In the genomic region with DNA sequence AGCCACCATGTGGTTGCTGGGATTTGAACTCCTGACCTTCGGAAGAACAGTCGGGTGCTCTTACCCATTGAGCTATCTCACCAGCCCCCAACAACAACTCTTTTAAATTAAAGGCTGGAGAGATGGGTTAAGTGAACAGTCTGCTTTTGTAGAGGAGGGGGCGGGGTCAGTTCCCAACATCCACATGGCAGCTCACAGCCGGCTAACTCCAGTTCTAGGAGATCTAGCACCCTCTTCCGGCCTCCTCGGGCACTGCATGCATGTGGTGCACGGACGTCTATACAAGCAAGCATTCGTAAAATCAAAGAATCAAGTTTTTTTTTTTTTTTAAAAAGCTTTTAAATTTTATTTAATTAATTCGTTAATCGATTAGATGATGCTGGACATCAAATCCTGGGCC, we compare ENCODE assay signal across 8 mouse cellular contexts. TPM values are rescaled to one million over a fixed set of nuclear protein-coding genes. Genes with fewer than 3 reads are reported as not detected.
A peak's percentile ranks its signal among the peaks of the same experiment; 100 is the strongest.
DNase-seq lines count a peak whose midpoint lies in the region; ATAC-seq and TF ChIP-seq lines count a peak whose summit lies in the region.

No protein-coding gene starts in this region.

- DNase-seq in forebrain, postnatal 0 days: peak; percentile 69
- peak; percentile 70 for DNase-seq in MEL-GATA-1-ER (ENCODE audit: extremely low read depth, low read depth)
- DNase-seq in cerebellum, postnatal 10 days: peak; percentile 87 to 89
- DNase-seq in gastrocnemius, postnatal 36 days: peak; percentile 70 to 79
- peak; percentile 57 to 61 for DNase-seq in layer of hippocampus, postnatal 36 days
- DNase-seq in naive thymus-derived CD4-positive, alpha-beta T cell, adult 2 months (ENCODE audit: low read depth): peak; percentile 81
- peak; percentile 88 for DNase-seq in testis, postnatal 10 days (ENCODE audit: low spot score)

- intact Hi-C loops in gastrocnemius, postnatal 36 days (cut with DNase I): loop anchor here (2.0 kb wide), 1 partner anchor 25 kb away; no protein-coding TSS in a partner anchor

- H3K27me3 ChIP-seq in forebrain, postnatal 0 days (ENCODE audit: insufficient read depth, low read length): peaks cover 29% of the 10 kb centered on the region
- peaks cover 41% of the 10 kb centered on the region for H3K27me3 ChIP-seq in forebrain, embryonic 15.5 days

- TF ChIP-seq CTCF in forebrain, postnatal 0 days (IDR thresholded peaks at IDR 0.05; ENCODE audit: low read depth): peak; percentile 64

- H3K4me3 ChIP-seq in forebrain, postnatal 0 days (ENCODE audit: low read depth, low read length): no peak overlapping the region
- H3K4me3 ChIP-seq in forebrain, embryonic 15.5 days: no peak overlapping the region

- H3K4me2 ChIP-seq in forebrain, postnatal 0 days (ENCODE audit: low read depth): no peak overlapping the region
- H3K4me2 ChIP-seq in forebrain, embryonic 15.5 days (replicated peaks): no peak overlapping the region

- 0 out of 2 replicates have a peak, but pooled peaks have one; percentile 30 for ATAC-seq in forebrain, postnatal 0 days
- ATAC-seq in forebrain, embryonic 15.5 days (replicated peaks): no peak

- no peak overlapping the region for H3K27ac ChIP-seq in forebrain, postnatal 0 days (ENCODE audit: low read depth, low read length)
- H3K27ac ChIP-seq in forebrain, embryonic 15.5 days (replicated peaks): no peak overlapping the region

- peaks cover 3% of the 10 kb centered on the region; the same call in 1 of the 2 replicates for H3K4me1 ChIP-seq in forebrain, postnatal 0 days (ENCODE audit: insufficient read depth)
- H3K4me1 ChIP-seq in forebrain, embryonic 15.5 days: peaks cover 15% of the 10 kb centered on the region

- no peak overlapping the region for H3K9ac ChIP-seq in forebrain, postnatal 0 days
- no peak overlapping the region for H3K9ac ChIP-seq in forebrain, embryonic 15.5 days (replicated peaks)

- no peaks in the 10 kb centered on the region for H3K9me3 ChIP-seq in forebrain, postnatal 0 days (ENCODE audit: low read length)
- no peaks in the 10 kb centered on the region for H3K9me3 ChIP-seq in forebrain, embryonic 15.5 days

- 33% methylated on average over 11 of the region's 11 CpGs for WGBS in forebrain, postnatal 0 days
- 28% methylated on average over 11 of the region's 11 CpGs for WGBS in forebrain, embryonic 15.5 days

- H3K36me3 ChIP-seq in forebrain, postnatal 0 days (ENCODE audit: insufficient read depth): no peaks in the 10 kb centered on the region
- no peaks in the 10 kb centered on the region for H3K36me3 ChIP-seq in forebrain, embryonic 15.5 days

RNA-seq across cellular contexts. Expression of gene Phlda2, which starts 2.9 kb away (rescaled TPM):
- 0.46 TPM in 1 of 2 replicates, not detected in the other for total RNA-seq in forebrain, postnatal 0 days (2014; rRNA removed)
- polyA plus RNA-seq in forebrain, postnatal 0 days (2015; fragmentation: Nextera tagmentation; extraction: Ambion mirVana): 0.60 TPM in 1 of 2 replicates, not detected in the other
- polyA plus RNA-seq in forebrain, embryonic 15.5 days (2015; fragmentation: Nextera tagmentation; extraction: Ambion mirVana): 0.26 and 0.47 TPM in 2 replicates
- not detected for total RNA-seq in gastrocnemius, postnatal 36 days (2021)
- total RNA-seq in layer of hippocampus, postnatal 36 days (2021): not detected

RNA-seq across cellular contexts. Expression of gene Slc22a18, which starts 32.3 kb away (rescaled TPM):
- 0.92 and 1.7 TPM in 2 replicates for total RNA-seq in forebrain, postnatal 0 days (2014; rRNA removed)
- 0.71 and 1.0 TPM in 2 replicates for polyA plus RNA-seq in forebrain, postnatal 0 days (2015; fragmentation: Nextera tagmentation; extraction: Ambion mirVana)
- 0.29 and 0.68 TPM in 2 replicates for polyA plus RNA-seq in forebrain, embryonic 15.5 days (2015; fragmentation: Nextera tagmentation; extraction: Ambion mirVana)
- under 1 TPM in 1 of 2 experiments, not detected in 1; 0.25 TPM for total RNA-seq in gastrocnemius, postnatal 36 days (2021)
- total RNA-seq in layer of hippocampus, postnatal 36 days (2021): under 1 TPM; 0.28 to 0.65 TPM

RNA-seq across cellular contexts. Expression of gene Nap1l4, which starts 43.1 kb away (rescaled TPM):
- total RNA-seq in forebrain, postnatal 0 days (2014; rRNA removed): 202 and 216 TPM in 2 replicates
- polyA plus RNA-seq in forebrain, postnatal 0 days (2015; fragmentation: Nextera tagmentation; extraction: Ambion mirVana): 236 and 258 TPM in 2 replicates
- 347 and 356 TPM in 2 replicates for polyA plus RNA-seq in forebrain, embryonic 15.5 days (2015; fragmentation: Nextera tagmentation; extraction: Ambion mirVana)
- total RNA-seq in gastrocnemius, postnatal 36 days (2021): 100 to 1,000 TPM; 167 to 189 TPM
- total RNA-seq in layer of hippocampus, postnatal 36 days (2021): 100 to 1,000 TPM; 114 to 122 TPM

RNA-seq across cellular contexts. Expression of gene Cdkn1c, which starts 45.0 kb away (rescaled TPM):
- 99.0 and 123 TPM in 2 replicates for total RNA-seq in forebrain, postnatal 0 days (2014; rRNA removed)
- polyA plus RNA-seq in forebrain, postnatal 0 days (2015; fragmentation: Nextera tagmentation; extraction: Ambion mirVana): 119 and 124 TPM in 2 replicates
- polyA plus RNA-seq in forebrain, embryonic 15.5 days (2015; fragmentation: Nextera tagmentation; extraction: Ambion mirVana): 139 and 142 TPM in 2 replicates
- total RNA-seq in gastrocnemius, postnatal 36 days (2021): 10 to 100 TPM; 43.2 to 98.2 TPM
- total RNA-seq in layer of hippocampus, postnatal 36 days (2021): 1 to 10 TPM; 3.6 to 6.7 TPM
